Mouse (Mus musculus) testis, adult 2 months (tissue): ENCODE measurements at regions not wholly inside any gene's neighbourhood (a gene's known extent, or its start where the extent isn't known, plus 50 kb on each side); places are given as distances from the start of the nearest gene placed in this dataset.

ENCODE experiments used
- CTCF ChIP-seq: fragments of 200-500 bp; IDR thresholded peaks from 2 replicates; pipeline ENCODE4 v1.5.1; 2012; ENCODE audit warnings: low read depth, mild to moderate bottlenecking, inconsistent platforms, low read length, moderate library complexity; ENCODE audit not compliant: control insufficient read depth, insufficient read depth, insufficient replicate concordance
- POLR2A ChIP-seq: fragments of 200-500 bp; IDR thresholded peaks from 2 replicates; pipeline ENCODE4 v1.6.1; 2012; ENCODE audit warnings: low read depth, mild to moderate bottlenecking, inconsistent platforms, low read length, moderate library complexity; ENCODE audit not compliant: control insufficient read depth

DNA sequence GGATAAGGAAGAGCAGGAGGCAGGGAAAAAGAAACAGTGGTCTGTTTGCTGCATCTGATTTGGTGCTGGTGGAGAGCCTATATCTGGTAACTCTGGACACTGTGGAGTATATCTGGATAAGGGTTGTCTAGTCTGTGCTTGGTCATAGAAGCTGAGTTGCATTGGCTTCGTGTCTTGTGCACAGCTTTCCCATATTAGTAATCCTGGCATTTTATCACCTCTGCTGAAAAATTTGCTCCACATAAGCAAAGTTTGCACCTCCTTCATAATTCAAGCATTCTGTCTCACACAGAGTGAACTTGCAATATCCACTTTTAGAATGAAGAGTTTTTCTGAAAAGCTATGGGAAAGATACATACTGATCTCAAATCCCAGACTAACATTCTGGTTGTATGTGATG, 269.8 kb upstream of the Zwint start:
- TF ChIP-seq POLR2A (no peak), CTCF (no peak)
